Mouse (Mus musculus) embryo, embryonic 11.5 days (tissue): ENCODE data around the gene Ireb2.
"Not testable (repeated sequence)": the region's sequence is repeated elsewhere in the genome, so short reads cannot be mapped to it uniquely, and the experiment has no call there.

Experiments used
- DNase-seq: peaks from one replicate; pipeline ENCODE4 v3.0.0-alpha.2; 2012; ENCODE audit warnings: low read depth, low spot score

Ireb2 gene

DNA sequence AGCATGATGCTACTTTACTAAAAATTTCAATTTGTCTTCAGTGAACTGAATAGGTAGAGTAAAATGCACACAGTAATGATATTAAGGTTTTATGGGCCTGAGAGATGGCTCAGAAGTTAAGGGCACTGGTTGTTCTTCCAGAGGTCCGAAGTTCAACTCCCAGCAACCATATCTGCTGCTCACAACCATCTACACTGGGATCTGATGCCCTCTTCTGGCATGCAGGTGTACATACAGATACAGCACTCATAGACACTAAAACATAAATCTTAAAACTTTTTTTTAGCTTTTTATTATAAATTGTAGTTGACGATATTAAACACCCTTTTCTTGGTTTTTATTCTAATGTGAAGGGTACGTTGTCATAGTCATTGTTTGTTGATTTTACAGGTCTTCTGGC, 33.5 kb downstream of the Ireb2 start:
- DNase-seq: no peak

GRCm38 (mm10) chr9:54909446-54909845, 45.9 kb downstream of the Ireb2 start:
- DNase-seq: no peak

- DNase-seq: no peak
Measured at GRCm38 (mm10) chr9:54915576-54915975, 52.0 kb downstream of the Ireb2 start.

DNA sequence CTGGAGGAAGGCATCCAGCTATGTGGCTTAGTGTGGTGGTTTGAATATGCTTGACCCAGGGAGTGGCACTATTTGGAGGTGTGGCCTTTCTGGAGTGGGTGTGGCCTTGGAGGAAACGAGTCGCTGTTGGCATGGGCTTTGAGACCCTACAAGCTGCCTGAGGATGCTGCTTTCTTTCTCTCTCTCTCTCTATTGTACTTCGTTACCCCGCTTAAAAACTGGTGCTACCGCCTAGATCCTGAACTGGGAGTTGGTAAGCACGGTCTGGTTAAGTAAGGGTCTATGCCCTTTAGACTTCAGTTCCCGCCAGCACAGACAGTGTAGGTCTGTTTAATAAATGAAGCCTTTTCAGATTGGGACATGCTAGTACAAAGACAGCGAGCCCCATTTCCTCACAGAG, 52.8 kb downstream of the Ireb2 start:
- DNase-seq: no peak

DNA sequence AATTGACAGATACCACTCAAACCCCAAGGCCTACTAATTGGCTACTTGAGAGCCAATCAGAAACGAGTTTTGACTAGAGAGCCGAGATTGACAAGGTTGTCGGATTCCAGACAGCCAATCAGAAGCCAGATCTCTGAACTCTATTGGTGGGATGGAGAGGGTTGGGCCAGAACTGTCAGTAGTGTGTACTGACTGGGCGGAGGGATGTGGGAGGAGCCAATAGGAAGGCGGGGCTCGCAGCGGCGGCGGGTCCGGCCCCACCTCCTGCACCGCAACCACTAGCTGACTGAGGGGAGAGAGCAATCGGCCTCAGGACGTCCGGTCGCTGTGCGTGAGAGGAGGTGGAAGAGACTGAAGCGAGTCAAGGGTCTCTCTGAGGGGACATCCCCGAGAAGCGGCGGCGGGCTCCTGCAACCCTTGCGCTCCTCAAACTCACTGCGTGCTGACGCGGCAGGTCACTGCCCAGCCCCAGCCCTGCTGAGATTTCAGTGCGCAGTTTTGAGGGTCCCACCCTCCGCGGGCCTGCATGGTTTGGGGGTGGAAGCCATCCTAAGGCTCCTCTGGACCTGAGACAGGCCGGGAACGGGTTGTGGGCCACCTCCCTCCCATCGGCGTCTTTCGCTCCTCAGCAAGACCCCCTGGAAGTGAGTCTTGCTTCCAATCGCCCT, 53.6 kb downstream of the Ireb2 start, which contains the start of gene Hykk:
TSS of gene Hykk (plus strand) at position 274 of the 668 bp plus-strand sequence.
- DNase-seq: peak; percentile 80

GRCm38 (mm10) chr9:54918191-54918590, 54.6 kb downstream of the Ireb2 start:
- no peak for DNase-seq

GRCm38 (mm10) chr9:54918781-54919180, 55.2 kb downstream of the Ireb2 start:
- no peak for DNase-seq

DNA sequence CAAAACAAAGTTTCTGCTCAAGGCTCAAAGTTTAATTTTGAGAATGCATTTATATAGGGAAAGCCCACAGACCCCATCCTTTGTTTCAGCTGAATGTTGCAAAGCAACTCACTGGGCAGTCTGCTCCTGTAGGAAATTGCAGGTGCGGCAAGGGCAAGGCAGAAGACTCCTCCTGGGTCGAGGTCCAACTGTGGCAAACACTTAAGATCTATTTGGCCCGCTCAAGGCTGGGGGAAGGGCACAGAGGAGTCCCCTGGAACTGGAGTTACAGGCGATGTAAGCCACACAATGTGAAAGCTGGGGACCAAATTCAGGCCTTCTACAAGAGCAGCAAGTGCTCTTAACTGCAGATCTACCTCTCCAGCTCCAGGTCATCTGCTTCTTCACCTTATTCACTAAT, 56.4 kb downstream of the Ireb2 start:
- DNase-seq: no peak

DNA sequence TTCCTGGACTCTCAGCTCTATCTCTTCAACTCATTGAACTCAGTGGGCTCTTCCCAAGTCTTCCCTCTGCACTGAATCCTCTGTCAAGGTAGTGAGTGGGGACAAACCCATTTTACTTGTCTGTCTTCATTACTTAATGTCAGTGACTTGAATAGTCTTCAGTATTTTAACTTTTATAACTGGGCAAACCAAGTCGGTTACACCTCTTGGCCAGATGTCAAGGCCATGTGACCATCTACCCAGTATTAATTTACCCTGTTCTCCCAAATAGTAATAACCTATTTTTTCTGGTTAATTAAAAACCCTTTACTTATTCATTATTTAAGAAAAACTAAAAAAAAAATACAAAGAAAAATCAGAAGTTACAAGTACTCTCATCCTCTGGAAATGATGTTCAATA, 67.2 kb downstream of the Ireb2 start:
- DNase-seq: no peak

DNA sequence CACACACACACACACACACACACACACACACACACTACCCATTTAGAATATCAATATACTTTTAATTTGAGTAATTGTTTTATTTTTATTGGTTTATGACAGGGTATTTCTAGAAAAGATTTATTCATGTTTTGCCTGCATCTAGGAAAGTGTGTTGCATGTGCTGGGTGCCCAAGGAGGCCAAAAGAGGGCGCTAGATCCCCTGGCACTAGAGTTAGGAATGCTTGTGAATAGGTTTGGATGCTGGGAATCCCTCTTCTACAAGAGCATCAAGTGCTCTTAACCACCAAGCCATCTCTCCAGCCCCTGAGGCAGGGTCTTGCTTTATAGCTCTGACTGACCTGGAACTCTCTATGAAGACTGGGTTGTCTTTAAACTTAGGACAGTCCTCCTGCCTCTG, 68.2 kb downstream of the Ireb2 start:
- no peak for DNase-seq

- no peak for DNase-seq
Measured at GRCm38 (mm10) chr9:54932379-54932778, 68.8 kb downstream of the Ireb2 start.

GRCm38 (mm10) chr9:54942071-54942470, 78.5 kb downstream of the Ireb2 start:
- DNase-seq: no peak

DNA sequence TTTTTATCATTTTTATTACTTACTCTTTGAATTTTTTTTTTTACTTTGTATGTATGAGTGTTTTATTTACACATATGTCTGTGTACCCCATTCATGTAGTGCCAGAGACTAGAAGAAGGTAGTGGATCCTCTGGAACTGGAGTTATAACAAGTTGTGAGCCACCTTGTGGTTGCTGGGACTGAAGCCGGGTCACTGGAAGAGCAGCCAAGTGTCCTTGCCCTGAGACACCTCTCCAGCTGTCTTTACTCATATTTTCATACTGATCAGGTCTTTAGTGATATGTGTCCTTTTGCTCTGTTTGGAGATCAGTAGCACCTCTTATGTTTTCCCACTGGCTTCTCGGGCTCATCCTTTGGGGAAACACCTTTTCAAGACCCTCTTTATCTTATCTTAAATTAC, 80.9 kb downstream of the Ireb2 start:
- no peak for DNase-seq

DNA sequence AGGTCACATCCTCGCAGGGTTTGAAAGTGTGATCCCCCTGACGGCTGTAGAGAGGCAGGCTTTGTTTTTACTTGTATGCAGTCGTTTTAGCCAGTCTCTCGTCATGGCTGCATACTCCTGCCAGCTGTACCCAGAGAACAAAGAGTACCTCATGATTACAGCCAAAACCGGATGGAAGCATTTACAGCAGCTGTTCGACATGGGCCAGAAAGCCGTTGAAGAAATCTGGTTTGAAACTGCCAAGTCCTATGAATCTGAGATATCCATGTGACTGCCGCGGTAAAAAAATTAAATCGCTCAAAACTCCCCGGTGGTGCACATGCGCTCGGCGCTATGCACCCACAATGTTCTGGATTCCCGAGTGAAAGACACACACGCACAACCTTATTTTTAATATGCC, 82.7 kb downstream of the Ireb2 start:
- no peak for DNase-seq

- no peak for DNase-seq
Measured at GRCm38 (mm10) chr9:54949465-54949864, 85.9 kb downstream of the Ireb2 start.

GRCm38 (mm10) chr9:54950162-54950561, 86.6 kb downstream of the Ireb2 start:
- DNase-seq: not testable (repeated sequence)

GRCm38 (mm10) chr9:54950575-54951321, 87.2 kb downstream of the Ireb2 start, which contains the start of the genes Psma4 and AY074887:
Gene Psma4 (plus strand): TSS chr9:54950790.
Gene AY074887 (minus strand): TSS chr9:54950998.
- DNase-seq: peak; percentile 88

DNA sequence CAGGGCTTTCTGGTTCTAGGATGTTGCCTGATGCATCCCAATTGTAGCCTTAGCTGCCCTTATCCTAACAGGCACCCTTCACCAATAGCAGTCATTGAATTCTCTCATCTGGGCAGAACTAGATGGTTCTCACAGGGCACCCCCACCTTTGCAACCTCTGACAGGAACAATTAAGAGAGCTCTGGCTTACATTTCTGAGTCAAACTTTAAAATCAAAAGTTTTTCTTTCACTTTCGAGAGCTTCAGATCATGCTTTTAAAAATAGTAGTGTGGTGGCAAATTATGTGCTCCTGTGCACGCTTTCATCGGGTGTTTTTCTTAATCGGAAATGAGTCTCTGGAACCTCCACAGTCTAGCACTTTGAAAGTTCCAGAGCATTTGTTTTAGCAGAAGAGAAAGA, 97.5 kb downstream of the Ireb2 start:
- no peak for DNase-seq
